Mouse (Mus musculus) layer of hippocampus, adult 2 months (tissue): Measurements from ENCODE around the gene Lif. TPM values are rescaled to one million over a fixed set of nuclear protein-coding genes. Genes with fewer than 3 reads are reported as not detected.

ENCODE experiments used
- DNase-seq, 2 experiments: peaks; one replicate each; pipeline ENCODE4 v3.0.0; 2022; ENCODE audit warnings: low spot score in 2 of 2
- H3K27ac ChIP-seq: fragments of 200-600 bp; 2 replicates; pipeline ENCODE4 v1.8.1; 2022
- H3K4me3 ChIP-seq: fragments of 200-600 bp; 2 replicates; pipeline ENCODE4 v1.8.1; 2022; ENCODE audit warnings: mild to moderate bottlenecking
- CTCF ChIP-seq: fragments of 200-600 bp; conservative IDR thresholded peaks from 2 replicates; pipeline ENCODE4 v1.8.1; 2022; ENCODE audit warnings: antibody characterized with exemption, mild to moderate bottlenecking, moderate library complexity
- total RNA-seq, 2 experiments: library from RNA; stranded (reverse); gene quantifications; 2 replicates each; pipeline ENCODE4 v1.2.3; 2021

The Lif gene
- total RNA-seq, 2 experiments from 2014 or later = 0.92 to 1.7 TPM

GRCm38 (mm10) chr11:4236546-4237067, 20.8 kb upstream of the Lif start:
- DNase-seq = no peak
- TF ChIP-seq CTCF = no peak
- no peak overlapping the region for H3K4me3 ChIP-seq
- no peak overlapping the region for H3K27ac ChIP-seq

- Histone ChIP-seq H3K27ac (no peak overlapping the region), H3K4me3 (no peak overlapping the region)
- DNase-seq = no peak
- TF ChIP-seq CTCF = no peak
These were observed 19.9 kb upstream of the Lif start for GRCm38 (mm10) chr11:4237389-4237912.

- no peak for TF ChIP-seq CTCF
- H3K4me3 ChIP-seq = no peak overlapping the region
These were observed 19.2 kb upstream of the Lif start for GRCm38 (mm10) chr11:4238167-4238566.

GRCm38 (mm10) chr11:4239691-4240090, 17.7 kb upstream of the Lif start:
- no peak overlapping the region for H3K4me3 ChIP-seq
- H3K27ac ChIP-seq = no peak overlapping the region
- no peak for DNase-seq
- no peak for TF ChIP-seq CTCF

More at GRCm38 (mm10) chr11:4238167-4238566, 19.2 kb upstream of the Lif start:
- no peak overlapping the region for H3K27ac ChIP-seq
- no peak for DNase-seq

- DNase-seq = no peak
- H3K27ac ChIP-seq = no peak overlapping the region
- H3K4me3 ChIP-seq = no peak overlapping the region
- TF ChIP-seq CTCF = no peak
These were observed 17.2 kb upstream of the Lif start for GRCm38 (mm10) chr11:4240151-4240550.

- no peak for TF ChIP-seq CTCF
- Histone ChIP-seq H3K27ac (no peak overlapping the region), H3K4me3 (no peak overlapping the region)
- no peak for DNase-seq
These were observed 16.2 kb upstream of the Lif start for GRCm38 (mm10) chr11:4241180-4241579.

- no peak for DNase-seq
- Histone ChIP-seq H3K4me3 (no peak overlapping the region), H3K27ac (no peak overlapping the region)
- TF ChIP-seq CTCF = no peak
These were observed 11.2 kb upstream of the Lif start for GRCm38 (mm10) chr11:4246126-4246525.

GRCm38 (mm10) chr11:4246623-4247022, 10.7 kb upstream of the Lif start:
- no peak for DNase-seq
- Histone ChIP-seq H3K4me3 (no peak overlapping the region), H3K27ac (no peak overlapping the region)
- TF ChIP-seq CTCF = no peak

- no peak for DNase-seq
- Histone ChIP-seq H3K27ac (no peak overlapping the region), H3K4me3 (no peak overlapping the region)
- no peak for TF ChIP-seq CTCF
These were observed 10.0 kb upstream of the Lif start for GRCm38 (mm10) chr11:4247201-4247959.

- Histone ChIP-seq H3K27ac (no peak overlapping the region), H3K4me3 (no peak overlapping the region)
- no peak for TF ChIP-seq CTCF
- no peak for DNase-seq
These were observed 8.2 kb upstream of the Lif start for GRCm38 (mm10) chr11:4249151-4249550.

GRCm38 (mm10) chr11:4250290-4250689, 7.1 kb upstream of the Lif start:
- H3K27ac ChIP-seq = no peak overlapping the region
- no peak overlapping the region for H3K4me3 ChIP-seq
- TF ChIP-seq CTCF = no peak
- no peak for DNase-seq

GRCm38 (mm10) chr11:4251376-4251775, 6.0 kb upstream of the Lif start:
- DNase-seq = no peak
- no peak for TF ChIP-seq CTCF
- H3K27ac ChIP-seq = no peak overlapping the region
- H3K4me3 ChIP-seq = no peak overlapping the region

GRCm38 (mm10) chr11:4252886-4253285, 4.5 kb upstream of the Lif start:
- H3K4me3 ChIP-seq = no peak overlapping the region
- no peak for DNase-seq
- no peak overlapping the region for H3K27ac ChIP-seq
- no peak for TF ChIP-seq CTCF

GRCm38 (mm10) chr11:4257756-4258155, 399 bp downstream of the Lif start:
- no peak for DNase-seq
- H3K4me3 ChIP-seq = no peak overlapping the region
- H3K27ac ChIP-seq = no peak overlapping the region
- TF ChIP-seq CTCF = no peak
